Mouse (Mus musculus): ENCODE results near the gene Sec24d.
"Not testable (repeated sequence)": the region's sequence is repeated elsewhere in the genome, so short reads cannot be mapped to it uniquely, and the experiment has no call there.

Sec24d gene

GRCm38 (mm10) chr3:123338666-123339195, 71.5 kb downstream of the Sec24d start:
- DNase-seq (ENCODE audit: low spot score), result no peak

DNA sequence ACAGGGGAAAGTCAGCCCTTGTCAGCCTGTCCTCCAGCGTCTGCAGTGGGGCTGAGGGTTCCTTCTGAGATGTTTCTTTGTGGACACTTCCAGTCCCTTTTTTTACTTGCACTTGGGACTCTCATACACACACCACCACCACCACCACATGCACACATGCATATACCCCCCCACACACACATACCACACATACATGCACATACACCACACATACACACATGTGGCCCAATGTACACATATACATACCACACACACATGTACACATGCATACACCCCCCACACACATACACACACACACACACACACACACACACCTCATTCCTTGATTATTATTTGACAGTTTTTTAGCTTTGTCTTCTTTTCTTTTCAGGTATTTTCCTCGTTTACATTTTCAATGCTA, 73.8 kb downstream of the Sec24d start:
- DNase-seq (ENCODE audit: low spot score), result no peak

- DNase-seq (ENCODE audit: low spot score), result no peak
Observed at GRCm38 (mm10) chr3:123343690-123344089, 76.4 kb downstream of the Sec24d start.

DNA sequence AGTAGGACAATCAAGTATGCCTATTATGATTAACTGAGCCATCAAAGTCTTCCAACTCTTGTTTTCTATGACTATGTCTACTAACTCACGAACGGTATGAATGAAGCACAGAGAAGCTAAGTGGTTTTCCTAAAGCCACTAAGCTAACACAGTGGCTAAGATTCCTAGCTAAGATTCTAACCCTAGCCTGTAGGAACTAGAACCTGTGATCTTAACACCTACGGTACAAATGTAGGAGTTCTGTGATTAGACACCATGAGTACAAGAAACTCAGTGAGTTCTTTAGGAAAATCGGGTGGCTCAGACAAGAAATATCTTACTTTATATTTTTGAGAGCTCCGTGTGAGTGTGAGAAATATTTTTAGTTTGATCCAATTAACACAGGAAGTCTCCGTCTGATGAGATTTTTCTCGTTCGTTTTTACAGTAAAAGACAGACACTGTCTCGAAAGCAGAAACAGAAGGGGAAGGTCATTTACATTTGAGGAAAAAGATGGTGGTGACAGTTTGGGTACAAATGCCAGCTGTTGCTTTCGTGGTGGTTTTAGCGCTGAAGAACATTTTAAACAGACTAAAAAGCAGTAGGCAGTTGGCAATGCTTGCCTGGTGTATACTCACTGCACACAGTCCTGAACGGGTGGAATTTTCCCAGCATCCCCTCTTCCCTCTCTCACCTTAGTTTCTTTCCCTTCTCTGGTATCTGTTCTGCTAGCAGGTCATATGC, 81.0 kb downstream of the Sec24d start:
- no peak for DNase-seq (ENCODE audit: low spot score)

GRCm38 (mm10) chr3:123350602-123351001, 83.3 kb downstream of the Sec24d start:
- DNase-seq (ENCODE audit: low spot score), result no peak

DNA sequence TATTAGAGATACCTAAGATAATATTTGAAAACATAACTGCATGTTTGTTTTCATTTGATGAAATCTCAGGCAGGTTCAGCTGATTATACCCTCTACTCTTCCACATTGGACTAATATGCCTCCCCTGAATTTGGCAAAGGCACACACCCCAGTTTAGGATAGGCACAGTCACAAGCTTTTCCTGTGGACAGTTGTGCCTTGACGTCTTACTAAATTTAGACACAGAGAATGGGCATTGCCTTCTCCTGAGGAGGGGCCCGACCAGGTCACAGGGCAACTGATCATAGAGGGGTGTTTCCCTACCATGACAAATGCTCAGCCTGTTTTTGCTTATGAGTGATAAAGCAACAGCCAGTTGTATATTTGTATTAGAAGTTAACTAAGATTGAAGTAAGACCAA, 84.3 kb downstream of the Sec24d start:
- no peak for DNase-seq (ENCODE audit: low spot score)

- no peak for DNase-seq (ENCODE audit: low spot score)
Observed at GRCm38 (mm10) chr3:123353183-123353582, 85.9 kb downstream of the Sec24d start.

DNA sequence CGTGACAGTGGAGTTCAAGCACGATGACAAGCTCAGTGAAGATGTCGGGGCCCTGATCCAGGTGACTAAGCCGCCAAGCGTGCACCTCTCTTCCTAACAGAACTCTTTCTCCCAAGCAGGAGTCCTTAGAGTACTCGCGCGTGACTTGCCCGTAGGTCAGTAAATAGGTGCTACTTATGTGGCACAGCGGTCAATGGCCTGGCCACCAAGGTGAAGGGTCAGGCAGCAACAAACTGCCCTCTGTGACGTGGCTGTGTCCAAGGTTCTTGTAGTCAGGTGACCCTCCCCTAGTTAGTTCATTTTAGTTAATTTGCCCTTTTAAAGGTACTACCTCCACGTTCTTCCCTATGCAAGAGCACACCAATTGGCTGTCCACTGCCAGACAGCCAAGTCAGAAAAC, 86.4 kb downstream of the Sec24d start:
- DNase-seq (ENCODE audit: low spot score), result no peak

GRCm38 (mm10) chr3:123354388-123354787, 87.1 kb downstream of the Sec24d start:
- no peak for DNase-seq (ENCODE audit: low spot score)

DNA sequence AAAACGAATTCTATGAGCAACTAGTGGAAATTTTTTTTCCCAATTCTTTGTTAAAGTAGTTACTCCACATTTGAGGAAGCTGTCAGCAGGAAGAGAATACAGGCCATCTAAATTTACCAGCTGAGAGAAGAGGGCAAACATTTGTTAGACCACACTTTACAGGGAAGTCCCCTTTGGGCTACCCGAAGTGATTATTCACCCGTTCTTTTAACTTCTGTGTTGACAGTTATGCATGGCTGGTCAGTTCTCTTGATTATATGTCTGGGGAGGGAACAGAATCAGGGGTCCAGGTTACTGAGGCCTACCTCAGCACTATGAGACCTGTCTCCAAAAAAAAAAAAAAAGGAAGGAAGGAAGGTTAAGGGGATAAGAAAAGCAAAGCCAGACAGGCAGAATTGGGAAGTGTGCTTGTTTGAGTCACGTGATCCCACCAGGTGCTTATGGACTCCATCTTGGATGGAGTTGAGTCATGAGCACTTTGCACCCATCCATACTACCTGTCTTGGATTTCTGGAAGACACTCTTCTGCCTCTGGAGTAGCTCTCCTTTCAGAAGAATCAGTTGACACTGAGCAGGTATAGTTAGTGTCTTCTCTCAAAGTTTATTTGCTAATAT, 89.2 kb downstream of the Sec24d start:
- DNase-seq (ENCODE audit: low spot score), result no peak

DNA sequence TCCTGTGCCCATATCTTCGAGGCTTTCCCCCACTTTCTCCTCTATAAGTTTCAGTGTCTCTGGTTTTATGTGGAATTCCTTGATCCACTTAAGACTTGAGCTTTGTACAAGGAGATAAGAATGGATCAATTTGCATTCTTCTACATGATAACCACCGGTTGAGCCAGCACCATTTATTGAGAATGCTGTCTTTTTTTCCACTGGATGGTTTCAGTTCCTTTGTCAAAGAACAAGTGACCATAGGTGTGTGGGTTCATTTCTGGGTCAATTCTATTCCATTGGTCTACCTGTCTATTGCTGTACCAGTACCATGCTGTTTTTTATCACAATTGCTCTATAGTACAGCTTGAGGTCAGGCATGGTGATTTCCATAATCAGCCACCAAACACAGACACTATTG, 99.6 kb downstream of the Sec24d start:
- DNase-seq (ENCODE audit: low spot score), result not testable (repeated sequence)

DNA sequence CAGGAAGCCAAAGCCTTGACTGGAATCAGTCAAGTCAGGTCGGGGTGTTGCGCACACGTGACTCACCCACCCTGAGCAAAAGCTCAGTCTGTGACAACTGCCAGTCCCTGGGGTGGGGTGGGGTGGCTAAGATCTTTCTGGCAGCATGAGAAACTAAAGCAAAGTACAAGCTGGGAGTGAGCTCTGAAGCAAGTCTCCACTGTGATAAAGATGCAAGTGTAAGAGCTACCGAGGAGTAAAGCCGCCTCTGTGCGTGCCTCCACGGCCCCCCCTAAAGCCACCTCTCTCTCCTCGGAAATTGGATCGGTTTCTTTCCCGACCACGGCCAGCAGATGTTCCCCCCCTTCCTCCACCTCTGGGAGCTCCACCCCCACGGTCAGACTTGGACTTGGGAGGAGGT, 101.9 kb downstream of the Sec24d start:
- no peak for DNase-seq (ENCODE audit: low spot score)

DNA sequence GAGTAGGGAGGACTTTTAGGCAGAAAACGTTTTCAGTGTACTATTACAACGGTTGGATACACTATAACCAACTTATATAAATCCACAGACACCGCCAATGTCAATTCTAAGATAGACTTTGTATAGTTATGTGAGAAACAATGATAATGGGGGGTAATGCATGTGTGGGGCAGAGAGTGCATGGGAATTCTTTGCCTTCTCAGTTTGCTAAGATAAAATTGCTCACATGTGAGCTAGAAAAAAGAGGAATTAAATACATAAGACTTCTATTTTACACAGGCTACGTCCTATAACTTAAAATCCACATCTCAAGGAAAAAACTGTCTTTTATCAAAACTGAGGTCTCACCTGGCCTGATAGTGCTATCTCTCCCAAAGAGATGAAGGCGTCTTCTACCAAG, 103.7 kb downstream of the Sec24d start:
- DNase-seq (ENCODE audit: low spot score), result no peak

- peak; percentile 17 for DNase-seq (ENCODE audit: low spot score)
Observed at GRCm38 (mm10) chr3:123371766-123372535, 104.7 kb downstream of the Sec24d start.

DNA sequence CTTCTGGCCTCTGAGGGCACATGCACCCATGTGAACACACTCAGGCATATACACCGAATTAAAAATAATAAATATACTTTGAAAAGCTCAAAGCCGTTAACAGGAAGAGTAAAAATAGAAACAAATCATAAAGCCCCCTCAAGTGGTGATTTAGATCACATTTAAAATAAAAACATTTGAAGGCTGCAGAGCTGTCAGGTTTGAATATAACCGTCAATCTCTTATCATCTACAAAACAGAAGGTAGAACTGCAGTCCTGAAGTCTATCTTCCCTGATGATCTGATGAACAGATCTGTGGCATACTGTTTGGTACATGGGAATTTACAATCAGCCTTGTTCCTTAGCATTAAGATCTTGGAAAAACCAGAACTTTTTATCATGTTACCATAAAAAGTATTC, 109.3 kb downstream of the Sec24d start:
- no peak for DNase-seq (ENCODE audit: low spot score)

DNA sequence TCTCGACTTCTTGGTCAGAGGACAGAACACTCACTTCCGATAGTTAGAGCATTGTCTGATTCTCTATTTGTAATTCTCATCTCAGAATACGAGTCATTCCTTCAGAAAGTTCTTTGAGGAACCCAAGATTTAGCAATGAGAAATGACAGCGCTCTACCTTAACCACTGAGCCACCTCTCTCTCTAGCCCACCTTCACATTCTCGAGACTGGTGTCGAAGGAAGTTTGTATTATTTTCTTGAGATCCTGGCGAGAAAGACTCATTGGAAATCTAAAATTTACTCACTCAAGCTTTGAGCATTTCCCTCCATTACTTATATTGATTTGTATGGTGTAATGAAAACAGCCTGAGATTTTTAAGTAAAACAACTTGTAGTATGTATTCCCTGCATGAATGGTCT, 117.2 kb downstream of the Sec24d start:
- DNase-seq (ENCODE audit: low spot score), result no peak

- DNase-seq (ENCODE audit: low spot score), result no peak
Observed at GRCm38 (mm10) chr3:123385118-123385485, 117.8 kb downstream of the Sec24d start.

- peak; percentile 93 for DNase-seq (ENCODE audit: low spot score)
Observed at GRCm38 (mm10) chr3:123385486-123386156, 118.4 kb downstream of the Sec24d start, which contains the start of gene Mettl14. TSS of gene Mettl14 (minus strand) at chr3:123386108.

DNA sequence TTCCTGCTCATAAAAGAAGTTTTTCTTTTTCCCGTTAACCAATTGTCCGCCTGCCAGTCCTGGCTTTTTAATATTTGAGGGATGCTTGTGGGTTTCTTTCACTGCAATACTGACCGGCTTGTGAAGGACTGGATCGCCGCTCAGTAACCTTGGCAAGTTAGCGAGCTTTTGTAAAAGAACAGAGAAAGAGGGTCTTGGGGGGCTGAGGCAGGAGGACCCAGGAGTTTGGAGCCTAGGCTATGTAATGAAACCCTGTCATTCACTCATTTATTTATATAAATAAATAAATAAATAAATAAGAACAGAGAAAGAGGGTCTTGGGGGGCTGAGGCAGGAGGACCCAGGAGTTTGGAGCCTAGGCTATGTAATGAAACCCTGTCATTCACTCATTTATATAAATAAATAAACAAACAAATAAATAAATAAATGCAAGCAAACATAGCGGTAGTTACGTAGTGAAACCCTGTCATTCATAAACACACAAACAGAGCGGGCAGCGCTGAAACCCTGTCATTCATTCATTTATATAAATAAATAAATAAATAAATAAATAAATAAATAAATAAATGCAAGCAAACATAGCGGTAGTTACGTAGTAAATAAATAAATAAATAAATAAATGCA, 119.0 kb downstream of the Sec24d start:
- DNase-seq (ENCODE audit: low spot score), result not testable (repeated sequence)

DNA sequence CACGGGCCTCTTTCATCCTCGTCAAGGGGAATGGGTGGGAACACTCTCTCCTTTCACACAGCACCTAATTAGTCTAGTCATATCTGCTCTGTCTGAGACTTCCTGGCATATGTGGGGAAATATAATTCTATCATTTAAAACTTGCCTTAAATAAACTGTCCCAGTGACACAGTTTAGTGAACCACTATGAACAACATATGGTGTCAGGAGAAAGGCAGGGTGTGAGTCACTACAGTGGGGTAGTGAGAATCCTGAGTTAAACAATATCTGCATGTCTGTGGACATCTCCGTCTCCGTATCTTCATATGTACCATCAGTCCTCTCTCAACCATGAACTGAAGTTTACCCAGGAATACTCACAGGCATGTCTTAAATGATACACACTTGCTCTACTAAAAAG, 123.9 kb downstream of the Sec24d start:
- no peak for DNase-seq (ENCODE audit: low spot score)

GRCm38 (mm10) chr3:123395611-123396010, 128.4 kb downstream of the Sec24d start:
- DNase-seq (ENCODE audit: low spot score), result no peak

Measured in ovary, adult 18-20 months (tissue).